Mouse (Mus musculus): Measurements from ENCODE around the gene Cphx3.
"Not testable (repeated sequence)": the region's sequence is repeated elsewhere in the genome, so short reads cannot be mapped to it uniquely, and the experiment has no call there.

The Cphx3 gene

GRCm38 (mm10) chr14:26181660-26182059, 99.6 kb downstream of the Cphx3 start:
- not testable (repeated sequence) for DNase-seq

GRCm38 (mm10) chr14:26182380-26182779, 100.3 kb downstream of the Cphx3 start, which contains the start of gene Plac9b:
Gene Plac9b (minus strand): TSS chr14:26182480.
- DNase-seq = not testable (repeated sequence)

GRCm38 (mm10) chr14:26186638-26187037, 104.5 kb downstream of the Cphx3 start:
- not testable (repeated sequence) for DNase-seq

GRCm38 (mm10) chr14:26188361-26188760, 106.3 kb downstream of the Cphx3 start:
- DNase-seq = not testable (repeated sequence)

GRCm38 (mm10) chr14:26197851-26198250, 115.8 kb downstream of the Cphx3 start:
- not testable (repeated sequence) for DNase-seq

DNA sequence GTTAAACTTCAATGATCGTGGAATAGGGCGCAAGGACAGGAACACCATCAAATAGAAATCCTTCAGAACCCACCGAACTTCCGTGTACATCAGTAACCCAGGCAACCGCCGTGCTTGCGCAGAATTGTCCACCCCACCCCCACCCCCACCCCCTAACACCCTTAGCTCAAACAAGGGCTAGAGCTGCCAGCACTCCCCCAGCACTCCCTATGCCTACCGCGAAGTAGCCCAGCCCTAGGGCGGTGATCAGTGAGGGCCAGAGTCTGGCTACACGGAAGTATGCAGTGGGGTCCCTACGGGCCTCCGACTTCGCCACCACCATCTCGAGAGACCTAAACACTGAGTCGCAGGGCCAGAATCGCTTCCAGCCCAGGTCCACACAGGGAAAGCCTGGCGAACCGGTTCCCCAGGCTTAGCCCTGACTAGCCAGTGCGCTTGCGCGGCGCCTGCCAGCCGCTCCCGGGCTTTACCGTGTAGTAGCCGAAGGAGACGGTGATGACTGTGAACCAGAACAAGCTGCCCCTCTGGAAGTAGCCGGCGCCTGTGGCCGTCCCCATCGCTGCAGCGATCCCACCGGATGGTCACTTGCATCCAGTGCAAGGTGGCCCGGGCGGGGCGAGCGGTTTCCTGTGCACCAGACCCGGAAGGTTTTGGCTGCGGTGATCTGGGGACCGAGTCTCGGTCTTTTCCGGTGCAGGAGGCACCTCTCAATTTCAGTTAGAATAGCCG, 124.3 kb downstream of the Cphx3 start:
- DNase-seq = not testable (repeated sequence)

DNA sequence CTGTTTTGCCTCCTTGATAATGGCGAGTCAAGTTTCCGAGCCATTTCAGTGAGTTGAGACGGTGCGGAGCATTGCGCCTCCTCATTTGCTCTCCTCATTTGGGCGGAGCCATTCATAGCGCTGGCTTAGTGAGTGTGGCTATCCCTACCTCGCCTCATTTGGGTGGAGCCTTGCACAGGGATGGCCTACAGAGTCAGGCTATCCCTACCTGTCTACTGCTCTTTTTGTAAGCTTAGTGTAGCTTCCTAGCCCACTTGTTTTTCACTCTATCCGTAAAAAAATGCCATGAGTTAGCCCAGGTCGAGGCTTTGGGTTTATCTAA, 124.8 kb downstream of the Cphx3 start, which contains the start of gene Tmem254b:
Gene Tmem254b (minus strand): TSS at position 116 of the 322 bp plus-strand sequence.
- not testable (repeated sequence) for DNase-seq

GRCm38 (mm10) chr14:26216233-26217000, 134.3 kb downstream of the Cphx3 start:
- DNase-seq = not testable (repeated sequence)

- not testable (repeated sequence) for DNase-seq
These were observed 155.1 kb downstream of the Cphx3 start for GRCm38 (mm10) chr14:26237183-26237582.

GRCm38 (mm10) chr14:26257756-26258617, 175.9 kb downstream of the Cphx3 start, which contains the start of gene Duxbl3:
Gene Duxbl3 (plus strand): TSS chr14:26257962.
- not testable (repeated sequence) for DNase-seq

DNA sequence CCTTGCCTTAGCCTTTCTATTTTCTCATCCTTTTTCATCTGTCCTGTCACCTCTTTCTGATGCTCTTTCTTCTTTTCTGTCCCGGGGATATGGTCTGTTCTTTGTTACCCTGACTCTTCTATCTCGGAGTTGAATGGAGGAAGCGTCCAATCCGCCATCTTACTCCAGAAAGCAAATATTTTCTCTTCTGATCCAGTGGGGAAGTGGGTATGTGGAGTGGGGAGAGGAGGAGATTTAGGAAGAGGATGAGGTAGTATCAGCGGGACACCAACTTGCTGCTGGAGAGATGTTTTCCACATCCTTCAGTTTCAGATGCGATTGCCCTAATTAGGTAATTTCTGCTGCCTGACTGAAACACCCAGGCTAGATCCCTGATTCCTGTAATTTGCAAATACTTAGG, 176.6 kb downstream of the Cphx3 start:
- DNase-seq = not testable (repeated sequence)

All from B cell, adult 2 months (primary cell).